Mouse (Mus musculus): Measurements from ENCODE around the gene Socs1. TPM values are rescaled to one million over a fixed set of nuclear protein-coding genes. Genes with fewer than 3 reads are reported as not detected.
A peak's percentile ranks its signal among the peaks of the same experiment; 100 is the strongest.

The Socs1 gene
- 5.4 and 5.8 TPM in 2 replicates for polyA plus RNA-seq (2014; fragmentation: Nextera tagmentation; extraction: Ambion mirVana)

DNA sequence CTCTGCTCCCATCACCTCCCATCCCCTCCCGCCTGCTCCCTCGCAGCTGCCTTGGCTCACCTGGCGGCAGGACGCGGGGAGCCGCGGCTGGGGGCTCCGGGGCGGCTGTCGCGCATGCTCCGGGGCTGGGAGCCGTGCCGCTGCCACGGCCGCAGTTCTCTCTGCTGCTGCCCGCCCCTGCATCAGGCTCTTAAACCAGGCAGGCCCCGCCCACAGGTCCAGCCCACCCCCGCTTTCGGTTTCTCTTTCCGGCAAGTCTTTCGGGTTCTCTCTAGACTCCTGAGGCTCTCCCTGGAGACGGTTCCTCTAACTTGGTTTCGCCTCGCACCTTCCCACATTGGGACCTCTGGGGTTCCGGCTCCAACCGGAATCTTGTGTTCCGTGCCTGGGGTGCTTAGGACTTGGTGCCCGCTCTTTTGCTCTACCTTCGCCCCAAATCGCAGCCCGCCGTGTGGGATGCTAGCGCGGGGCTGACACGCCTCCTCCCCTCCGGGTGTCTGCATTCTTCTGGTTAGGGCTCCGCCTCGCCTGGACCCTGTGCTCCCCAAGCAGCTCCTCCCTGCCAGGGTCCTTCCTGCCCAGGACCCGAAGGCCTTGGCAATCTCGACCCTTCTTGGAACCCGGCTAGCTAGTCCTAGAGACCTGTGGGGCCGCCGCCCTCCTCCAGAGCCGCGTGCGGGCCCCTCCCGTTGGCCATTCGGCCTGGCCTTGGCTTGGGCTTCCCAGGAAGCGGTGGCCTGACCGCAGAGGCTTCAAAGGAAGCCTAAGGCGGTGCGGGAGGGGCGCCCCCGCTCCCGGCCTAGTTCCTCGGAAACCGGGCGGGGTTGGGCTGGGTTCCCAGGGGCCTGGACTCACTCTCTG is at the start of gene Socs1:
Socs1 (minus strand) TSS at position 166 of the 861 bp plus-strand sequence.
- Histone ChIP-seq H3K27ac (replicated peaks; ENCODE audit: low read depth, low read length) (peak within 1 kb of the TSS; percentile 94), H3K9me3 (replicated peaks; ENCODE audit: control insufficient read depth, low read length) (no peaks in the 10 kb centered on the region), H3K4me2 (ENCODE audit: low read depth, low read length) (peak within 1 kb of the TSS; percentile 98), H3K27me3 (ENCODE audit: control insufficient read depth, insufficient read depth, low read length) (no peaks in the 10 kb centered on the region; the same call in 1 of the 2 replicates), H3K4me3 (ENCODE audit: low read depth, low read length) (peak within 1 kb of the TSS; percentile 66), H3K36me3 (replicated peaks; ENCODE audit: control insufficient read depth, insufficient read depth, low read depth, low read length) (no peaks in the 10 kb centered on the region), H3K9ac (replicated peaks; ENCODE audit: low read length) (peak within 1 kb of the TSS; percentile 67), H3K4me1 (ENCODE audit: control insufficient read depth, insufficient read depth, low read length) (peaks cover 4% of the 10 kb centered on the region; the same call in 1 of the 2 replicates)
- DNase-seq (ENCODE audit: low spot score) (peak; percentile 91), ATAC-seq (replicated peaks; ENCODE audit: insufficient number of reproducible peaks, low FRiP score, low TSS enrichment, low read depth) (peak; percentile 81)
- under 1% methylated on average over 54 of the region's 59 CpGs for WGBS

DNA sequence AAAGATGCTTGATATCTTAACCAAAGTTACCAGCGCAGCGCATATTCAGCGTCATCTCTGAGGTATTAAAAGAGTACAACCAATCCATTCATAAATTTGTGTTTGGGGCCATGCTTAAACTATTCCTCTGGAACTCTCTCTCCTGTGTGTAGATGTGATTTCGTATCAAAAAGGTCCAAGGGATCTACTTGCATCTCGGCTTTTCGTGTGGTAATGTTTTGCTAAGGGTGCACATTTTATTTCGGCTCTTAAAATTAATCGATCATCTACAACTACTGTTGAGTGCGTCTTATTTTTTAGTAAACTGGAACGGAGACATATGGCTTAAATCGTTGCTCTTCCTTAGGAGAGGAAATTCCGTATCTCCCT is 49.2 kb upstream of the Socs1 start:
- Histone ChIP-seq H3K4me3 (ENCODE audit: low read depth, low read length) (peak overlapping the region; percentile 57), H3K27me3 (ENCODE audit: control insufficient read depth, insufficient read depth, low read length) (no peaks in the 10 kb centered on the region), H3K9ac (replicated peaks; ENCODE audit: low read length) (peak overlapping the region; percentile 39), H3K36me3 (replicated peaks; ENCODE audit: control insufficient read depth, insufficient read depth, low read depth, low read length) (no peaks in the 10 kb centered on the region), H3K9me3 (replicated peaks; ENCODE audit: control insufficient read depth, low read length) (no peaks in the 10 kb centered on the region), H3K4me1 (ENCODE audit: control insufficient read depth, insufficient read depth, low read length) (no peaks in the 10 kb centered on the region), H3K4me2 (ENCODE audit: low read depth, low read length) (peak overlapping the region; percentile 71), H3K27ac (replicated peaks; ENCODE audit: low read depth, low read length) (no peak overlapping the region)
- 8% methylated on average over 12 of the region's 12 CpGs for WGBS
- peak; percentile 30 for DNase-seq (ENCODE audit: low spot score)
- ATAC-seq (replicated peaks; ENCODE audit: insufficient number of reproducible peaks, low FRiP score, low TSS enrichment, low read depth), result no peak

- Histone ChIP-seq H3K4me2 (ENCODE audit: low read depth, low read length) (no peak overlapping the region), H3K9me3 (replicated peaks; ENCODE audit: control insufficient read depth, low read length) (no peaks in the 10 kb centered on the region), H3K9ac (replicated peaks; ENCODE audit: low read length) (no peak overlapping the region), H3K27me3 (ENCODE audit: control insufficient read depth, insufficient read depth, low read length) (no peaks in the 10 kb centered on the region), H3K4me3 (ENCODE audit: low read depth, low read length) (no peak overlapping the region), H3K36me3 (replicated peaks; ENCODE audit: control insufficient read depth, insufficient read depth, low read depth, low read length) (no peaks in the 10 kb centered on the region), H3K4me1 (ENCODE audit: control insufficient read depth, insufficient read depth, low read length) (no peaks in the 10 kb centered on the region), H3K27ac (replicated peaks; ENCODE audit: low read depth, low read length) (no peak overlapping the region)
- ATAC-seq (replicated peaks; ENCODE audit: insufficient number of reproducible peaks, low FRiP score, low TSS enrichment, low read depth) (no peak), DNase-seq (ENCODE audit: low spot score) (no peak)
- WGBS, result 77% methylated on average over 4 of the region's 4 CpGs
These were observed 43.1 kb upstream of the Socs1 start for GRCm38 (mm10) chr16:10828461-10828805.

DNA sequence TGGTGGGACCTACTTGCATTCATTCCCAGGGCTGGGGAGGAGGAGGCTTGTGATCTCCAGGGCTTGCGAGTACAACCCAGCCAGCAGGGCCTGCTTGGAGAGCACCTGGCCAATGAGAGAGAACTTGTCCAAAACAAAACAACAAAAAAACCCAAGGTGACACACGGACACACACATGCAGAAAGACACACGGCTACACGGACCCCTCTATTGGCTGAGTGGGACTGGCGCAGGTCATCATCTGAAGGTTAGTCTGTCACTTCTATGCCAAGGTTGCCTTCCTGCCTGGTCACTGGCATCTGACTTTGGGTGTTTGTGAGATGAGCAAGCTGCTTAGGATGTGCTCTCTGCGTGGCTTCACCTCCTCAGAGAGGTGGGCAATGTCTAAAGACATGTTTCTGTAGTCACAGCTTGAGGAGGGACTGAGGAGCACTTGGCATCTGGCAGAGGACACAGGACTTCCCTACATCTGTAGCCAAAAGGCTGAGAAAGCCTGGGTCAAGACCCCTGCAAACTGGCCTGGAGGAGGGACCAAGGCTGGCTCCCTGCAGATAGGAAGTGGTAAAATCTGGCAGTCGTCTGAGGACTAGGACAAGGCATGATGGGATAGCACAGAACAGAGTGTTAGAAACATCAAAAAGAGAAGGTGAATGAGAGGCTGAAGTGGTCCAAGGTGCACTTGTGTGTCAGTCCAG is 42.6 kb upstream of the Socs1 start:
- Histone ChIP-seq H3K4me2 (ENCODE audit: low read depth, low read length) (no peak overlapping the region), H3K9ac (replicated peaks; ENCODE audit: low read length) (no peak overlapping the region), H3K4me1 (ENCODE audit: control insufficient read depth, insufficient read depth, low read length) (no peaks in the 10 kb centered on the region), H3K27ac (replicated peaks; ENCODE audit: low read depth, low read length) (no peak overlapping the region), H3K36me3 (replicated peaks; ENCODE audit: control insufficient read depth, insufficient read depth, low read depth, low read length) (no peaks in the 10 kb centered on the region), H3K4me3 (ENCODE audit: low read depth, low read length) (no peak overlapping the region), H3K27me3 (ENCODE audit: control insufficient read depth, insufficient read depth, low read length) (no peaks in the 10 kb centered on the region), H3K9me3 (replicated peaks; ENCODE audit: control insufficient read depth, low read length) (no peaks in the 10 kb centered on the region)
- no peak for DNase-seq (ENCODE audit: low spot score)
- ATAC-seq (replicated peaks; ENCODE audit: insufficient number of reproducible peaks, low FRiP score, low TSS enrichment, low read depth), result no peak
- WGBS, result 77% methylated on average over 7 of the region's 7 CpGs

- no peaks in the 10 kb centered on the region for H3K36me3 ChIP-seq (replicated peaks; ENCODE audit: control insufficient read depth, insufficient read depth, low read depth, low read length)
- no peak overlapping the region for H3K27ac ChIP-seq (replicated peaks; ENCODE audit: low read depth, low read length)
- H3K9ac ChIP-seq (replicated peaks; ENCODE audit: low read length), result no peak overlapping the region
- no peak for DNase-seq (ENCODE audit: low spot score)
- WGBS, result 88% methylated on average over 9 of the region's 9 CpGs
- no peaks in the 10 kb centered on the region for H3K4me1 ChIP-seq (ENCODE audit: control insufficient read depth, insufficient read depth, low read length)
- ATAC-seq (replicated peaks; ENCODE audit: insufficient number of reproducible peaks, low FRiP score, low TSS enrichment, low read depth), result no peak
- H3K4me2 ChIP-seq (ENCODE audit: low read depth, low read length), result no peak overlapping the region
- H3K9me3 ChIP-seq (replicated peaks; ENCODE audit: control insufficient read depth, low read length), result no peaks in the 10 kb centered on the region
- no peak overlapping the region for H3K4me3 ChIP-seq (ENCODE audit: low read depth, low read length)
- no peaks in the 10 kb centered on the region for H3K27me3 ChIP-seq (ENCODE audit: control insufficient read depth, insufficient read depth, low read length)
These were observed 41.9 kb upstream of the Socs1 start for GRCm38 (mm10) chr16:10827269-10827668.

GRCm38 (mm10) chr16:10825840-10826239 is 40.5 kb upstream of the Socs1 start:
- no peak overlapping the region for H3K27ac ChIP-seq (replicated peaks; ENCODE audit: low read depth, low read length)
- H3K9me3 ChIP-seq (replicated peaks; ENCODE audit: control insufficient read depth, low read length), result no peaks in the 10 kb centered on the region
- no peak overlapping the region for H3K4me2 ChIP-seq (ENCODE audit: low read depth, low read length)
- WGBS, result 79% methylated on average over 4 of the region's 4 CpGs
- no peaks in the 10 kb centered on the region for H3K36me3 ChIP-seq (replicated peaks; ENCODE audit: control insufficient read depth, insufficient read depth, low read depth, low read length)
- H3K27me3 ChIP-seq (ENCODE audit: control insufficient read depth, insufficient read depth, low read length), result no peaks in the 10 kb centered on the region
- ATAC-seq (replicated peaks; ENCODE audit: insufficient number of reproducible peaks, low FRiP score, low TSS enrichment, low read depth) (no peak), DNase-seq (ENCODE audit: low spot score) (no peak)
- H3K4me3 ChIP-seq (ENCODE audit: low read depth, low read length), result no peak overlapping the region
- H3K4me1 ChIP-seq (ENCODE audit: control insufficient read depth, insufficient read depth, low read length), result no peaks in the 10 kb centered on the region; the same call in 1 of the 2 replicates
- no peak overlapping the region for H3K9ac ChIP-seq (replicated peaks; ENCODE audit: low read length)

DNA sequence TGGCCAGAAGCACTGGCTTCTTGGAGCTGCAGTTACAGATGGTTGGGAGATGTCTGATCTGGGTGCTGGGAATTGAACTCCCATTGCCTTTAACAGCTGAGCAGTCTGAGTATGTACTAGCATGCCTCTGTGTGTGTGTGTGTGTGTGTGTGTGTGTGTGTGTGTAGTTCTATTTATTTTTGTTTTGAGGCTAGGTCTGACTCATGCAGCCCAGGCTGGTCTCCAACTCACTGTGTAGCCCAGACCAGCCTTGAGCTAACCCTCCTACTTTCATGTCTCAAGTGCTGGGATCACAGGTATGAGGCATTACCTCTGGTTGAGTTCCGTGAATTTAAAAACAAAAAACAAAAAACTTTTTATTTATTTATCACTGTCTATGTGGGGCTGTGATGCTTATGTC is 39.2 kb upstream of the Socs1 start:
- Histone ChIP-seq H3K27ac (replicated peaks; ENCODE audit: low read depth, low read length) (no peak overlapping the region), H3K36me3 (replicated peaks; ENCODE audit: control insufficient read depth, insufficient read depth, low read depth, low read length) (no peaks in the 10 kb centered on the region), H3K4me3 (ENCODE audit: low read depth, low read length) (no peak overlapping the region), H3K4me1 (ENCODE audit: control insufficient read depth, insufficient read depth, low read length) (no peaks in the 10 kb centered on the region; the same call in 1 of the 2 replicates), H3K9me3 (replicated peaks; ENCODE audit: control insufficient read depth, low read length) (no peaks in the 10 kb centered on the region), H3K4me2 (ENCODE audit: low read depth, low read length) (no peak overlapping the region), H3K27me3 (ENCODE audit: control insufficient read depth, insufficient read depth, low read length) (no peaks in the 10 kb centered on the region), H3K9ac (replicated peaks; ENCODE audit: low read length) (no peak overlapping the region)
- ATAC-seq (replicated peaks; ENCODE audit: insufficient number of reproducible peaks, low FRiP score, low TSS enrichment, low read depth) (no peak), DNase-seq (ENCODE audit: low spot score) (no peak)
- WGBS, result 71% methylated on average over 1 of the region's 1 CpGs

DNA sequence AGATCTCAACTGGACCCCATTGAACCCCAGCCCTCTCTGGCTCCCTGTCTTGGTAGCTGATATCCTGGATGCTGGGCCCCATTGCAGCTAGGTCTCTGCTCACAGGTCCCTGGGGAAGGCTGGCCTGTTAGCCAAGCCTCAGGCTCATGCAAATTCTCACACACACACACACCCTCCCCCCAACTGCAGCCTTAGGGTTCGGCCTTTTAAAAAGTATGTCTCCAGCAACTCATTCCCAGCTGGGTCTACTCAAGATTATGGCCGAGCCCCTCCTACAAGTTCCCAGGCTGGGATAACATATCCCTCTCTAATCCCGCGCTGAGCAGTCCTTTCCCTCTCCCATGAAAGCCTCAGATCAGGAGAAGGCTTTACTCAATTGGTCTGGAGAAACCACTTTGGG is 36.1 kb upstream of the Socs1 start:
- 70% methylated on average over 4 of the region's 4 CpGs for WGBS
- Histone ChIP-seq H3K27me3 (ENCODE audit: control insufficient read depth, insufficient read depth, low read length) (no peaks in the 10 kb centered on the region), H3K4me1 (ENCODE audit: control insufficient read depth, insufficient read depth, low read length) (no peaks in the 10 kb centered on the region; the same call in 1 of the 2 replicates), H3K4me3 (ENCODE audit: low read depth, low read length) (no peak overlapping the region), H3K27ac (replicated peaks; ENCODE audit: low read depth, low read length) (no peak overlapping the region), H3K36me3 (replicated peaks; ENCODE audit: control insufficient read depth, insufficient read depth, low read depth, low read length) (no peaks in the 10 kb centered on the region), H3K4me2 (ENCODE audit: low read depth, low read length) (no peak overlapping the region), H3K9ac (replicated peaks; ENCODE audit: low read length) (no peak overlapping the region), H3K9me3 (replicated peaks; ENCODE audit: control insufficient read depth, low read length) (no peaks in the 10 kb centered on the region)
- ATAC-seq (replicated peaks; ENCODE audit: insufficient number of reproducible peaks, low FRiP score, low TSS enrichment, low read depth), result no peak
- no peak for DNase-seq (ENCODE audit: low spot score)
